Mouse (Mus musculus): Measurements from ENCODE around the gene Cited2.

GRCm38 (mm10) chr10:17722653-17723410, at the start of gene Cited2:
- TF ChIP-seq POLR2A (IDR thresholded peaks at IDR 0.05; ENCODE audit: borderline replicate concordance, extremely low read depth, insufficient read depth, insufficient read length, poor library complexity, severe bottlenecking) = peak; percentile 95
- TF ChIP-seq CTCF (IDR thresholded peaks at IDR 0.05; ENCODE audit: borderline replicate concordance, extremely low read depth, insufficient read depth, insufficient read length) = peak; percentile 53; the same call in 1 of the 2 replicates

Data from brain, embryonic 14.5 days (tissue).